Mouse (Mus musculus): Measurements from ENCODE around the gene Coro2b. TPM values are rescaled to one million over a fixed set of nuclear protein-coding genes. Genes with fewer than 3 reads are reported as not detected.

Gene Coro2b
- polyA plus RNA-seq, 1 experiment from 2014 or later: 5.8 TPM

- H3K4me2 ChIP-seq: no peak overlapping the region
- H3K36me3 ChIP-seq: no peaks in the 10 kb centered on the region
- WGBS: 91% methylated on average over 14 of the region's 14 CpGs
- ATAC-seq (ENCODE audit: insufficient number of reproducible peaks, low FRiP score): no peak
- H3K4me1 ChIP-seq (replicated peaks): peaks cover 10% of the 10 kb centered on the region
- no peak overlapping the region for H3K4me3 ChIP-seq
- no peak overlapping the region for H3K27ac ChIP-seq (ENCODE audit: poor library complexity, severe bottlenecking)
- no peaks in the 10 kb centered on the region for H3K9me3 ChIP-seq (replicated peaks)
- no peak overlapping the region for H3K9ac ChIP-seq
- H3K27me3 ChIP-seq (replicated peaks): no peaks in the 10 kb centered on the region
Observed at GRCm38 (mm10) chr9:62471541-62472189, 65.2 kb downstream of the Coro2b start.

GRCm38 (mm10) chr9:62471041-62471440 lies 65.8 kb downstream of the Coro2b start:
- H3K36me3 ChIP-seq: no peaks in the 10 kb centered on the region
- ATAC-seq (ENCODE audit: insufficient number of reproducible peaks, low FRiP score): no peak
- H3K9ac ChIP-seq: no peak overlapping the region
- H3K4me2 ChIP-seq: no peak overlapping the region
- H3K4me3 ChIP-seq: no peak overlapping the region
- H3K27ac ChIP-seq (ENCODE audit: poor library complexity, severe bottlenecking): no peak overlapping the region
- no peaks in the 10 kb centered on the region for H3K9me3 ChIP-seq (replicated peaks)
- WGBS: 86% methylated on average over 14 of the region's 14 CpGs
- peaks cover 9% of the 10 kb centered on the region for H3K4me1 ChIP-seq (replicated peaks)
- H3K27me3 ChIP-seq (replicated peaks): no peaks in the 10 kb centered on the region

GRCm38 (mm10) chr9:62470398-62470797 lies 66.4 kb downstream of the Coro2b start:
- no peak overlapping the region for H3K4me3 ChIP-seq
- H3K4me1 ChIP-seq (replicated peaks): peaks cover 9% of the 10 kb centered on the region
- H3K27ac ChIP-seq (ENCODE audit: poor library complexity, severe bottlenecking): no peak overlapping the region
- no peaks in the 10 kb centered on the region for H3K27me3 ChIP-seq (replicated peaks)
- WGBS: 26% methylated on average over 1 of the region's 1 CpGs
- no peaks in the 10 kb centered on the region for H3K36me3 ChIP-seq
- no peak overlapping the region for H3K9ac ChIP-seq
- peak; percentile 39; the same call in 1 of the 2 replicates for ATAC-seq (ENCODE audit: insufficient number of reproducible peaks, low FRiP score)
- no peak overlapping the region for H3K4me2 ChIP-seq
- no peaks in the 10 kb centered on the region for H3K9me3 ChIP-seq (replicated peaks)

- no peak overlapping the region for H3K27ac ChIP-seq (ENCODE audit: poor library complexity, severe bottlenecking)
- no peak for ATAC-seq (ENCODE audit: insufficient number of reproducible peaks, low FRiP score)
- H3K27me3 ChIP-seq (replicated peaks): no peaks in the 10 kb centered on the region
- WGBS: 84% methylated on average over 10 of the region's 10 CpGs
- H3K4me2 ChIP-seq: no peak overlapping the region
- no peaks in the 10 kb centered on the region for H3K9me3 ChIP-seq (replicated peaks)
- H3K4me3 ChIP-seq: no peak overlapping the region
- H3K4me1 ChIP-seq (replicated peaks): peaks cover 9% of the 10 kb centered on the region
- H3K36me3 ChIP-seq: no peaks in the 10 kb centered on the region
- no peak overlapping the region for H3K9ac ChIP-seq
Observed at GRCm38 (mm10) chr9:62469696-62470095, 67.1 kb downstream of the Coro2b start.

- no peaks in the 10 kb centered on the region for H3K27me3 ChIP-seq (replicated peaks)
- H3K36me3 ChIP-seq: no peaks in the 10 kb centered on the region
- no peak for ATAC-seq (ENCODE audit: insufficient number of reproducible peaks, low FRiP score)
- no peak overlapping the region for H3K27ac ChIP-seq (ENCODE audit: poor library complexity, severe bottlenecking)
- H3K9me3 ChIP-seq (replicated peaks): no peaks in the 10 kb centered on the region
- no peak overlapping the region for H3K4me3 ChIP-seq
- peaks cover 5% of the 10 kb centered on the region for H3K4me1 ChIP-seq (replicated peaks)
- H3K9ac ChIP-seq: no peak overlapping the region
- WGBS: 73% methylated on average over 13 of the region's 13 CpGs
- no peak overlapping the region for H3K4me2 ChIP-seq
Observed at GRCm38 (mm10) chr9:62469143-62469542, 67.7 kb downstream of the Coro2b start.

- no peaks in the 10 kb centered on the region for H3K9me3 ChIP-seq (replicated peaks)
- H3K27me3 ChIP-seq (replicated peaks): no peaks in the 10 kb centered on the region
- ATAC-seq (ENCODE audit: insufficient number of reproducible peaks, low FRiP score): no peak
- 0 out of 2 replicates have a peak, but pooled peaks cover 3% of the 10 kb centered on the region for H3K4me1 ChIP-seq (replicated peaks)
- H3K36me3 ChIP-seq: no peaks in the 10 kb centered on the region
- H3K9ac ChIP-seq: no peak overlapping the region
- 63% methylated on average over 1 of the region's 1 CpGs for WGBS
- no peak overlapping the region for H3K4me3 ChIP-seq
- H3K4me2 ChIP-seq: no peak overlapping the region
- no peak overlapping the region for H3K27ac ChIP-seq (ENCODE audit: poor library complexity, severe bottlenecking)
Observed at GRCm38 (mm10) chr9:62467413-62467784, 69.4 kb downstream of the Coro2b start.

- Histone ChIP-seq H3K9ac (no peak overlapping the region), H3K4me3 (no peak overlapping the region), H3K9me3 (replicated peaks) (no peaks in the 10 kb centered on the region), H3K4me2 (no peak overlapping the region), H3K27ac (ENCODE audit: poor library complexity, severe bottlenecking) (no peak overlapping the region), H3K27me3 (replicated peaks) (no peaks in the 10 kb centered on the region), H3K36me3 (no peaks in the 10 kb centered on the region), H3K4me1 (replicated peaks) (0 out of 2 replicates have a peak, but pooled peaks cover 5% of the 10 kb centered on the region)
- no peak for ATAC-seq (ENCODE audit: insufficient number of reproducible peaks, low FRiP score)
- WGBS: 78% methylated on average over 11 of the region's 11 CpGs
Observed at GRCm38 (mm10) chr9:62466742-62467412, 70.0 kb downstream of the Coro2b start.

DNA sequence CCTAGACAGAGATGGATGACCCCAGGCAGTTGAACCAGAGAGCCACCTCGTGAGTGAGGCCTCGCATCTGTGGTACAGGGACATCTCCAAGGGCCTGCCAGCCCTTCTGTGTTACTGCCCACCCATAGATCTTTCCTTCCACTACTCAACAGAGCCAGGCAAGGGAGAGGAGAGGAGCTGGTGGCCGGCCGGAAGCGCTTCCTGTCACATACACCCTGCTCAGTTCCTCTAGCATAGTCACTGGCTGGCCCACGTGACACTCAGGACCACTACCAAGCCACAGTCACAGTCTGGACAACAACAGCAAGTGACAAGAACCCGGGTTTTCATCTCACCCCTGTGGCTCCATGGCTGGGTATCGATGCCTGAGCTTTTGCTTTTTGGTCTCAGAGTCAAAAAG lies 70.8 kb downstream of the Coro2b start:
- Histone ChIP-seq H3K4me1 (replicated peaks) (peaks cover 12% of the 10 kb centered on the region), H3K27ac (ENCODE audit: poor library complexity, severe bottlenecking) (no peak overlapping the region), H3K36me3 (no peaks in the 10 kb centered on the region), H3K27me3 (replicated peaks) (no peaks in the 10 kb centered on the region), H3K4me2 (no peak overlapping the region), H3K9me3 (replicated peaks) (no peaks in the 10 kb centered on the region), H3K4me3 (no peak overlapping the region), H3K9ac (no peak overlapping the region)
- no peak for ATAC-seq (ENCODE audit: insufficient number of reproducible peaks, low FRiP score)
- WGBS: 66% methylated on average over 8 of the region's 8 CpGs

DNA sequence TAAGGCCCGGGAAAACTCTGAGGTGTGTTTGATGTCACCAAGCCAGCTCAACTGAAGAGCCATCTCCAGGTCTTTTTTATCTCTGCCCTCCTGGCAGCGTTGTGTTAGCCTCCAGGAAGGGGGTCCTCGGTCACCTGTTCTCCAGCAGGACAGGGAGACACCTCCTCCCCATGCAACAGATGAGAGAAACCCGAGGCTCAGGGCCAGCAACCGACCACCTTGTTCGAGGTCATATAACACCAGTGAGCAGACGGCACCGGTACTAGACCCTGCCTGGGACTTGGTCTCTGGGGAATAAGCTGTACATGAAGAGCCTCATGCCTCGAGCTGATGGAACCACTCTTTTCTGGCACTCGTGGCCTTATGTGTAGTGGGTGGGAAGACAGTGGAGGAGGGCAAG lies 72.1 kb downstream of the Coro2b start:
- Histone ChIP-seq H3K9ac (no peak overlapping the region), H3K4me3 (no peak overlapping the region)
- 70% methylated on average over 10 of the region's 10 CpGs for WGBS

DNA sequence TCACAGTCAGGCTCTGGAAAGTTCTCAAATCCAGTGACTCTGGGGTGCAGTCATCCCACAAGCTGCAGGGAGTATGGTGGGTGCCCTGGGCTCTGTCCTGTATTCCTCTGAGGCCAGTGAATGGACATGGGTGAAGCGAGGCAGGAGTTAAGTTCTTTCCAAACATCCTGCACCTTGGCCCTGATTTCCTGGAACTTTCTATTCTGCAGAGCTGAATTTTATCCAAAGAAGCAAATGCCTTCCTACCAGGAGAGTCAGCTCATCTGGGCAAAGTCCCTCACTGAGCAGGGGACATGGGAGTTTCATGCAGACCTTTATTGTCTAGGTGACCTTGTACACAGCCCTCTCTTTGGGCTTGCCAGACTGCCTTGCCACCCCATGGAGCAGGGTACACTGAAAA lies 75.1 kb downstream of the Coro2b start:
- peaks cover 17% of the 10 kb centered on the region for H3K4me1 ChIP-seq (replicated peaks)
- 83% methylated on average over 1 of the region's 1 CpGs for WGBS
- no peaks in the 10 kb centered on the region for H3K9me3 ChIP-seq (replicated peaks)
- no peaks in the 10 kb centered on the region for H3K36me3 ChIP-seq
- no peaks in the 10 kb centered on the region for H3K27me3 ChIP-seq (replicated peaks)
- no peak overlapping the region for H3K9ac ChIP-seq
- no peak overlapping the region; the same call in 1 of the 2 replicates for H3K27ac ChIP-seq (ENCODE audit: poor library complexity, severe bottlenecking)
- no peak overlapping the region for H3K4me2 ChIP-seq
- no peak overlapping the region for H3K4me3 ChIP-seq
- ATAC-seq (ENCODE audit: insufficient number of reproducible peaks, low FRiP score): no peak

More for the DNA sequence above, 72.1 kb downstream of the Coro2b start:
- Histone ChIP-seq H3K4me2 (no peak overlapping the region), H3K27me3 (replicated peaks) (no peaks in the 10 kb centered on the region), H3K9me3 (replicated peaks) (no peaks in the 10 kb centered on the region), H3K36me3 (no peaks in the 10 kb centered on the region), H3K27ac (ENCODE audit: poor library complexity, severe bottlenecking) (no peak overlapping the region), H3K4me1 (replicated peaks) (peaks cover 19% of the 10 kb centered on the region)
- no peak for ATAC-seq (ENCODE audit: insufficient number of reproducible peaks, low FRiP score)

GRCm38 (mm10) chr9:62461095-62461494 lies 75.7 kb downstream of the Coro2b start:
- Histone ChIP-seq H3K4me1 (replicated peaks) (peaks cover 17% of the 10 kb centered on the region), H3K9me3 (replicated peaks) (no peaks in the 10 kb centered on the region), H3K4me3 (no peak overlapping the region), H3K9ac (no peak overlapping the region), H3K4me2 (no peak overlapping the region), H3K36me3 (no peaks in the 10 kb centered on the region), H3K27ac (ENCODE audit: poor library complexity, severe bottlenecking) (no peak overlapping the region; the same call in 1 of the 2 replicates), H3K27me3 (replicated peaks) (no peaks in the 10 kb centered on the region)
- 65% methylated on average over 8 of the region's 8 CpGs for WGBS
- no peak for ATAC-seq (ENCODE audit: insufficient number of reproducible peaks, low FRiP score)

All from heart, embryonic 12.5 days (tissue).